Mouse (Mus musculus) lung, adult 2 months (tissue): ENCODE measurements at regions not wholly inside any gene's neighbourhood (a gene's known extent, or its start where the extent isn't known, plus 50 kb on each side); places are given as distances from the start of the nearest gene placed in this dataset.

Experiments
- CTCF ChIP-seq: fragments of 200-500 bp; IDR thresholded peaks from 2 replicates; pipeline ENCODE4 v1.5.1; 2011; ENCODE audit warnings: mild to moderate bottlenecking, low read length, control low read depth; ENCODE audit not compliant: insufficient read depth
- POLR2A ChIP-seq: fragments of 200-500 bp; IDR thresholded peaks from 2 replicates; pipeline ENCODE4 v1.6.1; 2011; ENCODE audit warnings: low read depth, mild to moderate bottlenecking, control low read depth, low read length, borderline replicate concordance; ENCODE audit errors: extremely low read depth

DNA sequence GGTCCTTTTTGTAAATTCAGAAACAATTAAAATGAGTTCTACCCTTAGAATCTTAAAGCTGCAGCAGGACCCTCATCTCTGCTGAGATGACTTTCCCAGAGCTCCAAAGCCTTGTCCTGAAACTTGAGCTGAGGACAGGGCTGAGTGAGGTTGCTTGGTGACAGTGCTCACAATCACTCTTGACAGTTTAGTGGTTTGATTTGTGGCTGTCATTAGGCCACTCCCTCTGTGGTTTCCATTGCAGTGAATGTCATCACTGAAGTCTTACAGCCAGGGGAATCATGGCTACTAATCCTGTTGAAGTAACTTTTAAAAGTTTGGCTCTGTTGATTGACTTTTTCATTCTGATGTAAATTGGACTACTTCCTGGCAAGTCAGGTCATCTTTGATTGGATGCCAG lies 110.7 kb downstream of the Emx2 start:
- TF ChIP-seq POLR2A: no peak
- no peak for TF ChIP-seq CTCF
